Mouse (Mus musculus) kidney, adult 18-20 months (tissue): ENCODE results near the gene Ribc2.

ENCODE experiments used
- DNase-seq: peaks from one replicate; pipeline ENCODE4 v3.0.0; 2021

The Ribc2 gene

DNA sequence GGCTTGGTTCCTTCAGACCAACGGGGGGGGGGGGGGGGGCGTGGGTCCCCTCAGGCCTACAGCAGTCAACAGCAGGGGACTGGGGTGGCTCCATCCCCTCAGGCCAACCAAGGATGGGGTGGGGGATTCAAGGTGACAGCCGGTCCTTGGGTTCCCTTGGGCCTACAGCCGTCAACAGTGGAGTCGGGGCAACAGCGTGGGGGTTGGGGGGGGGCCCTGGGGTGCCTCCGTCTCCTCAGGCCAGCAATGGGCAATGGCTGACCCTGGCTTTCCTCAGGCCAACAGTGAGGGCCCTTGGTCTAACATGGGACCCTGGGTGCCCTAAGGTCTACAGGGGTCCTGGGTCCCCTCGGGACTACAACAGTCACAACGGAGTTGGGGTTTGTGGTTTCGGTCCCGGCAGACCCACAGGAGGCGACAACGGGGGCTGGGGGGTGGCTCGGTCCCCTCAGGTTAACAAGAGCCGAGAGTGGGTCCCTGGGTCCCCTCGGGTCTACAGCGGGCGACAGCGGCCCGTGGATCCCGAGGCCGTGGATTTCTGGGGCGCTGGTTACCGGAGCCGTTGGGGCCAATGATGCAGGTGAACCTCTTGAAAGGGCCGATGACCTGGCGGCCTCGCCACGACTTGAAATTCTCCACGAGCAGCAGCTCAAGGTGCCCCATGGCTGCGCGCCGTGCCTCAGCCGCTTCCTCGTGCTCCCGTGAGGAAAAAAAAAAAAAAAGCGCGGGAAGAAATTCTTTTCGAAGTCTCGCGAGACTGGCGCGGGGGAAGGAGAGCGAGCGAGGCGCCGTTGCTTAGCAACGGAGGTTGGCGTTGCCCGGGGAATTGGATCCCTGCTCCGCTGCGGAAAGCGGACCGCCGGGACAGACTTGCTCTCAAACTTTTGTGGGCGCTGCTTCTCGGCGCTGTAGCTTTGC is at the start of gene Ribc2, which contains the start of gene Smc1b:
Ribc2 (plus strand) TSS at position 804 of the 918 bp plus-strand sequence.
Smc1b (minus strand) TSS at position 690 of the 918 bp plus-strand sequence.
- DNase-seq, result peak; percentile 52

GRCm38 (mm10) chr15:85085641-85086040 is 46.2 kb upstream of the Ribc2 start:
- no peak for DNase-seq

DNA sequence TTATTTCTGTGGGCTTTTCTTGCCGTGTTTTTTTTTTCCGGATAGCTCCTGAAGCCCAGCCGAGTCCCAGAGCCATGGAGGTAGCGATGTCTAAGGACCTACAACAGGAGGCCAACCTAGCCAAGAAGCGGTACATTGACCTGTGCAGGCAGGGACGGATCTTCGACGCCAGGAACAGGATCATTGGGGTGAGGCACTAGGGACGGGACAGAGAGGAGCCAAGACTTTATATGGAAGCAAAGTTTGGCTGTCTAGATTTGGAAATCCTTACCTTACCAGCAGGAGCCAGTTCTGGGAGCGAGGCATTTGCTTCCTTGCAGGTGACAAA is 279 bp downstream of the Ribc2 start:
- no peak for DNase-seq

DNA sequence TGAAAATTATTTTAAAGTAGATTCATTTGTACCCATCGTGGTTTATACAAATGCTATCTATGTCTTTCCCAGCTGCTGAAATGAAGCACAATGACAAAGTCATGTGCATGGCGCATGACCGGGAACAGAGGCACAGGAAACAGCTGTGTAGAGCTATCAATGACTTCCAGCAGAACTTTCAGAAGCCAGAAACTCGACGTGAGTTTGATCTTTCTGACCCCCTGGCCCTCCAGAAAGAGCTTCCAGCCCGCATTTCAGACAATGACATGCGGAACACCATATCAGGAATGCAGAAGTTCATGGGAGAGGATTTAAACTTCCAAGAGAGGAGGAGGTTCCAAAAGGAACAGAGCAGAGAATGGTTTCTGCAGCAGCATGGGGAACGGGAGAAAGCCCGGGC is 3.3 kb downstream of the Ribc2 start:
- no peak for DNase-seq

DNA sequence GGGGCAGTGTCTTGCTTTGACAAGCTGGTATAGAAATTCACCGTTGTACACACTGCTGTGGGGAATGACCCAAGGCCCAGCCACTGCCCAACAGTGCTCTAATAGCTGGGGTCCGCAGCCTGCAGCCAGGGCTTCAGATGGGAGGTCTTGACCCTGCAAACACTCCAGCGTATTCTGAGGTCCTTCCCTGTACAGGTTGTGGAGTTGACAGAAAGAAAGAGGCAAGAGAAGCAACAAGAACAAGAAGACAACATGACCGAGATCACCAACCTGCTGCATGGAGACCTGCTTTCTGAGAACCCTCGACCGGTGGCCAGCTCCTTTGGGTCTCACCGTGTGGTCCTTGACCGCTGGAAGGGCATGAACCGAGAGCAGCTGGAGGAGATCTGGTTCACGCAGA is 9.4 kb downstream of the Ribc2 start:
- DNase-seq, result no peak

DNA sequence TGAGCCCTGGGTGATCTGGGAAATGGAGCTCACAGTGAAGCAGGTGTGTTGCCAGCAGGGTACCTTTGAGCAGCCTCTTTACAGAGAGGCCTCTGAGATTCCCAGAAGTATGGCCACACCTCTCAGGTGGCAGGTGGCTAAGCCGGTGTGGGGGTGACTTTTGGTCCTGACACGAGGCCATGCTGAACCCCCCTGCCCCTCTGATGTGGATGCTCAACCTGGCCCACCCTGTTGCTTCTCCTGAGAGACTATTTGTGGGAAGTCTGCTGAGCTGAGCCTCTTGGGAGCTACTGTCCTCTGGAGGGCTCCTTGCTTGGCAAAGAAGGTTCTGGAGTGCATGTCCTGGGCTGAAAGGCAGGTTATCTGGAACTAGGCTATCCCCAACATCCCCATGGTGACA is 10.6 kb downstream of the Ribc2 start:
- peak; percentile 1 for DNase-seq

- DNase-seq, result peak; percentile 1
These were observed 11.3 kb downstream of the Ribc2 start for GRCm38 (mm10) chr15:85143161-85143560.

- peak; percentile 2 for DNase-seq
These were observed 11.9 kb downstream of the Ribc2 start for GRCm38 (mm10) chr15:85143747-85144146.

GRCm38 (mm10) chr15:85144249-85144648 is 12.4 kb downstream of the Ribc2 start:
- DNase-seq, result peak; percentile 0

DNA sequence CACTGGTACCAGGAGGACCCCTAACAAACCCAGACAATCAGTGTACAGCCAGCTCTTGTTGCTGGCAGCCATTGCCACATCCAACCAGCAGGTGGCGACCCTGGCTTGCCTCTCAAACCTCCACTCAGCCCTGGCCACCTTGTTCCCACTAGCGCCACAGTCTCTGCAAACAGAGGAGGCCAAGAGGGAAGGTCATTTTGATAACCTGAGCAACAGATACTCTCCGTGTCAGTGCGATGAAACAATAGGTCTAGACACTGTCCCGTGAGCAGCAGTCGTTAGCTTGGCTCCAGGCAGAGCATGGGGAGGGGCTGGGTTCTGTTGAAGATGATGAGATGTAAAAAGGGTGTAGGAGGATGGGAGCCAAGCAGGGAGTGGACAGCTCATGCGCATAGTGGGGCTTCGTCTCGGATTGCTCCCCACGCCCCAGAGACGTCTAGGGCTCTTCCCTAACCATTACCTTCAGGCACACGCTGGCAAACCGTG is 19.6 kb downstream of the Ribc2 start:
- peak; percentile 71 for DNase-seq

- peak; percentile 42 for DNase-seq
These were observed 20.7 kb downstream of the Ribc2 start for GRCm38 (mm10) chr15:85152577-85152976.

GRCm38 (mm10) chr15:85154091-85154490 is 22.2 kb downstream of the Ribc2 start:
- DNase-seq, result no peak

- DNase-seq, result no peak
These were observed 24.3 kb downstream of the Ribc2 start for GRCm38 (mm10) chr15:85156198-85156597.

GRCm38 (mm10) chr15:85161416-85161815 is 29.5 kb downstream of the Ribc2 start:
- DNase-seq, result no peak

GRCm38 (mm10) chr15:85162693-85163663 is 31.1 kb downstream of the Ribc2 start:
- DNase-seq, result peak; percentile 13

GRCm38 (mm10) chr15:85166433-85166933 is 34.6 kb downstream of the Ribc2 start:
- no peak for DNase-seq

GRCm38 (mm10) chr15:85167086-85167679 is 35.3 kb downstream of the Ribc2 start:
- DNase-seq, result no peak

DNA sequence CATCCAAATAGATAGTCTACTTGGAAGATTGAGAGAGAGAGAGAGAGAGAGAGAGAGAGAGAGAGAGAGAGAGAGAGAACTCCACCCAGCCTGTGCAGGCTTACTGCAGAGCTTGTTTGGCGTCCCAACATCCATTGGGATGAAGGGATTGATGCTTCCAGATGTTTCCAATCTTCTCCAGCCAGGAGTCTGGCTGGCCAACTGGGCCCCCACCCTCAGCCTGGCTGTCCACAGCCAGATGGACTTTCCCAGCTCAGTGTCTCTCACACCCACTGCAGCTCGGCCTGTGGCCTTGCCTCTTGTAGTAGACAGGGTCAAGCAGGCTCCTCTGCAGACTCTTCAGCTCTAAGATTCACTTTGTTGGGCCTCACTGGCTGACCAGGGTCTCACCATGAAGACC is 40.2 kb downstream of the Ribc2 start:
- no peak for DNase-seq

GRCm38 (mm10) chr15:85173425-85173824 is 41.5 kb downstream of the Ribc2 start:
- no peak for DNase-seq

DNA sequence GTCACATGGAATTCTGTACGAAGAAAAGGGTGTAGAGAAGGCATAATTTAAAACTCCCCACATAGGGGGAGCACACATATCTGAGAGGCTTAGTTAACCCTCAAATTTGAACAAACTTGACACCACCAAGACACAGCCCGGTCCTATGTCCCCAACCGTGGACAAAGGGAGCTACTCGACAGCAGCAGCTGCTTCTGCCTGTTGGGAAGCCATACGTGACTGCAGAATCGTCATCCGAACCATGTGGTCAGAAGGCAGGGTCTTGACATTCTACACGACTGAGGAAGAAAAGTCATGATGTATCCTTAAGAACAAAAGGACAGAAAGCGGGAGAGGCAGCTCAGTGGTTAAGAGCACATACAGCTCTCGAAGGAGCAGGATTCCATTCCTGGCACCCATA is 42.2 kb downstream of the Ribc2 start:
- no peak for DNase-seq

DNA sequence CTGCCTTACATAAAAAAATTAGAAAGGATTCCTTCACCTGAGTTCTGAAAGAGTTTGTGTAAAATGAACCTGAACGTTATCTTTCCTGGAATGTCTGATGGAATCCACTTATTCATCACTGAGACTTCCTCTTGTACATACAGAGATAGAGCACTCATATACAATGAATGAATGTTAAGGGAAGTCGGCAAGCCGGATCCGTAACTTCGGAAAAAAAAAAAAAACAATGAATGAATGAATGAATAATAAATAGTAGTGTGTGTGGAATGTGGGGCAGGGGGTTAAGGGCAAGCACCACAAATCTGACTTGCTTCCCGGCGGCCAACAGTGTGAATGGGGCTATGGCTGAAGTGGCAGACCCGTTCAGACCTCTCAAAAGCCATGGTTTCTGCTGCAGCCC is 45.7 kb downstream of the Ribc2 start:
- DNase-seq, result no peak

DNA sequence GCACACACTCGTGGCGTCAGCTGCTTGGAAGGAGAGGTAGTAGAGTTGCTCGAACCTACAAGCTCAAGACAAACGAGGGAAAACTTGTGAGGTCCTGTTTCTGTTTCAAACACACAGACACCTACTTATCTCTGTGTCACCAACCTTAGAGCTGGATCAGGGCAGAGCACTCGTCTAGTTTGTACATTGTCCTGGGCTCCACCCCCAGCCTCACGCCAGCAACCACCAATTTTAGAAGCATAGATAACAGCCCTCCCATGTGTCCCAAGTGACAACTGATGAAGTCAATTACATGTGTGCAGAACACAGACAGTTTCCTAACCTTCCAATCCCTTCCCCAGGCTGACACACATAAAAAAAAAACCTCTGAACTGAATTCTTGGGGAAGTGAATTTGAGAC is 46.3 kb downstream of the Ribc2 start:
- DNase-seq, result no peak
